8 mouse cellular contexts compared by ENCODE assay signal in genomic region chr10:42761901-42762669, GRCm38 (mm10). TPM values are rescaled to one million over a fixed set of nuclear protein-coding genes. Genes with fewer than 3 reads are reported as not detected.
A peak's percentile ranks its signal among the peaks of the same experiment; 100 is the strongest.
DNase-seq lines count a peak whose midpoint lies in the region; ATAC-seq lines count a peak whose summit lies in the region.

No protein-coding gene starts in this region.

- DNase-seq in left cerebral cortex, adult 18-20 months (ENCODE audit: low spot score in 2 of 2) = peak; percentile 9 to 24
- DNase-seq in left cerebral cortex, adult 11 months (ENCODE audit: low spot score) = no peak
- peak; percentile 39 for DNase-seq in c-Kit-positive CD71-positive TER-119-positive erythroid progenitor cells, embryonic 14.5 days (ENCODE audit: low spot score)
- peak; percentile 44 for DNase-seq in gastrocnemius, postnatal 25 days
- peak; percentile 72 for DNase-seq in midbrain, embryonic 14.5 days

- peak overlapping the region; percentile 96 for H3K4me3 ChIP-seq in limb, embryonic 15.5 days
- peak overlapping the region; percentile 93 for H3K4me3 ChIP-seq in midbrain, embryonic 14.5 days (replicated peaks; ENCODE audit: low read depth, low read length)
- peak overlapping the region; percentile 98 for H3K4me3 ChIP-seq in stomach, embryonic 14.5 days (ENCODE audit: low read depth, low read length)

- under 1% methylated on average over 64 of the region's 66 CpGs for WGBS in limb, embryonic 15.5 days
- under 1% methylated on average over 66 of the region's 66 CpGs for WGBS in midbrain, embryonic 14.5 days
- WGBS in stomach, embryonic 14.5 days = under 1% methylated on average over 65 of the region's 66 CpGs

- peaks cover 24% of the 10 kb centered on the region for H3K4me1 ChIP-seq in limb, embryonic 15.5 days
- peaks cover 25% of the 10 kb centered on the region for H3K4me1 ChIP-seq in midbrain, embryonic 14.5 days (ENCODE audit: control insufficient read depth, insufficient read depth, low read length)
- H3K4me1 ChIP-seq in stomach, embryonic 14.5 days (ENCODE audit: control insufficient read depth, insufficient read depth, low read length) = peaks cover 12% of the 10 kb centered on the region

- peak overlapping the region; percentile 48 for H3K4me2 ChIP-seq in limb, embryonic 15.5 days
- H3K4me2 ChIP-seq in midbrain, embryonic 14.5 days (ENCODE audit: low read length) = peak overlapping the region; percentile 69
- H3K4me2 ChIP-seq in stomach, embryonic 14.5 days (replicated peaks; ENCODE audit: low read depth, low read length) = peak overlapping the region; percentile 65

- peak overlapping the region; percentile 97 for H3K9ac ChIP-seq in limb, embryonic 15.5 days
- H3K9ac ChIP-seq in midbrain, embryonic 14.5 days (replicated peaks; ENCODE audit: low read length) = peak overlapping the region; percentile 96
- peak overlapping the region; percentile 97 for H3K9ac ChIP-seq in stomach, embryonic 14.5 days (replicated peaks; ENCODE audit: low read depth, low read length)

- no peaks in the 10 kb centered on the region for H3K27me3 ChIP-seq in limb, embryonic 15.5 days
- H3K27me3 ChIP-seq in midbrain, embryonic 14.5 days (ENCODE audit: control insufficient read depth, insufficient read depth, low read length) = no peaks in the 10 kb centered on the region
- no peaks in the 10 kb centered on the region for H3K27me3 ChIP-seq in stomach, embryonic 14.5 days (ENCODE audit: control insufficient read depth, insufficient read depth, low read length)

- no peaks in the 10 kb centered on the region for H3K9me3 ChIP-seq in limb, embryonic 15.5 days
- no peaks in the 10 kb centered on the region for H3K9me3 ChIP-seq in midbrain, embryonic 14.5 days (ENCODE audit: control insufficient read depth, low read length)
- H3K9me3 ChIP-seq in stomach, embryonic 14.5 days (ENCODE audit: control insufficient read depth, low read depth, low read length) = no peaks in the 10 kb centered on the region

- ATAC-seq in inflammation-experienced regulatory T-cells, adult 6 months = peak; percentile 50
- peak; percentile 60; the same call in 1 of the 2 replicates for ATAC-seq in limb, embryonic 15.5 days (ENCODE audit: insufficient number of reproducible peaks, low FRiP score, low TSS enrichment, low read depth)
- ATAC-seq in midbrain, embryonic 14.5 days (ENCODE audit: low FRiP score, low TSS enrichment) = peak; percentile 77
- ATAC-seq in stomach, embryonic 14.5 days (ENCODE audit: insufficient number of reproducible peaks, insufficient read depth, low FRiP score, low read depth) = peak; percentile 35

- no peaks in the 10 kb centered on the region for H3K36me3 ChIP-seq in limb, embryonic 15.5 days
- H3K36me3 ChIP-seq in midbrain, embryonic 14.5 days (ENCODE audit: control insufficient read depth, insufficient read depth, low read length) = no peaks in the 10 kb centered on the region
- H3K36me3 ChIP-seq in stomach, embryonic 14.5 days (ENCODE audit: control insufficient read depth, insufficient read depth, low read length) = no peaks in the 10 kb centered on the region

- peak overlapping the region; percentile 90 for H3K27ac ChIP-seq in limb, embryonic 15.5 days
- H3K27ac ChIP-seq in midbrain, embryonic 14.5 days (replicated peaks; ENCODE audit: low read depth, low read length) = peak overlapping the region; percentile 94
- H3K27ac ChIP-seq in stomach, embryonic 14.5 days (ENCODE audit: low read length) = peak overlapping the region; percentile 91

RNA-seq across cellular contexts. Expression of gene Sec63, which starts 0.8 kb away (rescaled TPM):
- 10 to 100 TPM; 51.3 to 51.7 TPM for total RNA-seq in left cerebral cortex, adult 18-20 months (2021)
- 10 to 100 TPM; 20.2 to 21.9 TPM for total RNA-seq in gastrocnemius, postnatal 25 days (2021)
- polyA plus RNA-seq in inflammation-experienced regulatory T-cells, adult 6 months (2017; shearing (Covaris generic)) = 10 to 100 TPM; 11.8 to 23.6 (median 20.0) TPM
- 20.1 and 24.1 TPM in 2 replicates for polyA plus RNA-seq in limb, embryonic 15.5 days (2015; fragmentation: Nextera tagmentation; extraction: Ambion mirVana)
- 15.1 and 22.7 TPM in 2 replicates for polyA plus RNA-seq in midbrain, embryonic 14.5 days (2014; fragmentation: Nextera tagmentation; extraction: Ambion mirVana)
- 22.8 and 26.5 TPM in 2 replicates for polyA plus RNA-seq in stomach, embryonic 14.5 days (2014; fragmentation: Nextera tagmentation; extraction: Ambion mirVana)
